Mouse (Mus musculus): Measurements from ENCODE around the gene Prim2.

- no peak for TF ChIP-seq GATA1 (IDR thresholded peaks at IDR 0.05; ENCODE audit: low read length)
- no peak for TF ChIP-seq TAL1 (IDR thresholded peaks at IDR 0.05; ENCODE audit: low read length)
These were observed 185.8 kb downstream of the Prim2 start for GRCm38 (mm10) chr1:33483746-33484145.
